Mouse (Mus musculus) gastrocnemius, adult 2 months (tissue): ENCODE measurements at regions not wholly inside any gene's neighbourhood (a gene's known extent, or its start where the extent isn't known, plus 50 kb on each side); places are given as distances from the start of the nearest gene placed in this dataset.
"Not testable (repeated sequence)": the region's sequence is repeated elsewhere in the genome, so short reads cannot be mapped to it uniquely, and the experiment has no call there.

Experiments used
- DNase-seq: peaks from one replicate; pipeline ENCODE4 v3.0.0; 2022
- H3K27ac ChIP-seq: fragments of 200-600 bp; 2 replicates; pipeline ENCODE4 v1.8.1; 2022; ENCODE audit warnings: mild to moderate bottlenecking
- H3K4me3 ChIP-seq: fragments of 200-600 bp; 2 replicates; pipeline ENCODE4 v1.8.1; 2022; ENCODE audit warnings: mild to moderate bottlenecking, moderate library complexity
- CTCF ChIP-seq: fragments of 200-600 bp; IDR thresholded peaks from 2 replicates; pipeline ENCODE4 v1.8.1; 2022; ENCODE audit warnings: antibody characterized with exemption, mild to moderate bottlenecking, moderate library complexity
- intact Hi-C: fragments of 180-260 bp; cut with DNase I; formaldehyde crosslinking; loops from one replicate; pipeline ENCODE4 v1.15.1; 2025

GRCm38 (mm10) chr4:5590531-5590930, 797.4 kb upstream of the Impad1 start:
- Histone ChIP-seq H3K4me3 (no peak overlapping the region), H3K27ac (no peak overlapping the region)
- DNase-seq: no peak
- intact Hi-C loops: no loop called here
- TF ChIP-seq CTCF: no peak

DNA sequence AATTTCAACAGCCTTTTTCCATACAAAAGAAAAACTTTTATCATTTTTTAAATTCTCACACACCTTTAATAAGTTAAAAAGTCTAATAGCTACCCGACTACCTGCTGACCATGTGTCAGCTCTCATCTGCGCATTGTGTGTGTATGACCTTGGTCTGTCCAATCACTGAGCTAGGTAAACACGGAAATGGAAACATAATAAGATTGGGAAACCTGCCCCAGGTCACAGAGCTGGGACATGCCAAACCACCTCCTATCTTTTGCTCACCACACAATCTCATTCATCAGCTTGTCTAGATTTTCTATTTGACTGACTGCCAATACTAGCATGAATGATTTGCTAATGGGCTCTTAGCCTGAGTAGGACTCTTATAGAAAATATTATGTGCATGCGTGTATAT, 794.3 kb upstream of the Impad1 start:
- no peak for TF ChIP-seq CTCF
- intact Hi-C loops: no loop called here
- H3K4me3 ChIP-seq: no peak overlapping the region

GRCm38 (mm10) chr4:5585205-5585604, 792.0 kb upstream of the Impad1 start:
- no peak overlapping the region for H3K4me3 ChIP-seq
- no peak for TF ChIP-seq CTCF
- intact Hi-C loops: no loop called here
- no peak overlapping the region for H3K27ac ChIP-seq
- DNase-seq: no peak

More for the DNA sequence above, 794.3 kb upstream of the Impad1 start:
- no peak for DNase-seq
- no peak overlapping the region for H3K27ac ChIP-seq

GRCm38 (mm10) chr4:5583989-5584677, 791.0 kb upstream of the Impad1 start:
- peak; percentile 72 for DNase-seq
- no peak overlapping the region for H3K4me3 ChIP-seq
- no peak overlapping the region; the same call in 1 of the 2 replicates for H3K27ac ChIP-seq
- intact Hi-C loops: no loop called here
- no peak for TF ChIP-seq CTCF

- no peak for TF ChIP-seq CTCF
- intact Hi-C loops: no loop called here
- no peak for DNase-seq
- H3K4me3 ChIP-seq: no peak overlapping the region
- H3K27ac ChIP-seq: no peak overlapping the region
Observed at GRCm38 (mm10) chr4:5568076-5568475, 774.9 kb upstream of the Impad1 start.

GRCm38 (mm10) chr4:5560001-5560657, 767.0 kb upstream of the Impad1 start:
- Histone ChIP-seq H3K4me3 (no peak overlapping the region), H3K27ac (peak overlapping the region; percentile 16; the same call in 1 of the 2 replicates)
- intact Hi-C loops: no loop called here
- no peak for DNase-seq
- TF ChIP-seq CTCF: no peak

- DNase-seq: no peak
- H3K4me3 ChIP-seq: no peak overlapping the region
- intact Hi-C loops: no loop called here
- TF ChIP-seq CTCF: no peak
- no peak overlapping the region for H3K27ac ChIP-seq
Observed at GRCm38 (mm10) chr4:5540155-5540554, 747.0 kb upstream of the Impad1 start.

DNA sequence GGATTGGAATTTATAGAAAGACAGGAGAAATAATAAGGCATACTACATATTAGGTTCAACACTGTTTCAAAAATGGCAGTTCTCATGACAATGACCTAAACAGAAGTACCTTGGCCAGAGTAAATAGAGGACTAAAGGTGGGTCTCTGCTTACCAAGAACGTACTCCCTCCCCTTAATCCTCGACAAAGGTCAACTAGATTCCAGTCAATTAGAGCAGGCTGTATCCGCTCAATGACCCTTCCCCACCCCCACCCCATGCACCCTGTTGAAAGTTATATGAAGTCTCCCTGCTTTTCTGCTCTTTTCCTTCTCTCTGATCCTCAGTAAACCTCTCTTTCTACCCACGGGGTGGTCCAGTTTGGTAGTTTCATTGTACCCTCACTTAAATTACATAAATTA, 737.3 kb upstream of the Impad1 start:
- TF ChIP-seq CTCF: no peak

GRCm38 (mm10) chr4:5518522-5518921, 725.4 kb upstream of the Impad1 start:
- Histone ChIP-seq H3K4me3 (no peak overlapping the region), H3K27ac (no peak overlapping the region)
- intact Hi-C loops: no loop called here
- TF ChIP-seq CTCF: no peak
- no peak for DNase-seq

More for the DNA sequence above, 737.3 kb upstream of the Impad1 start:
- Histone ChIP-seq H3K4me3 (no peak overlapping the region), H3K27ac (no peak overlapping the region)
- intact Hi-C loops: no loop called here
- no peak for DNase-seq

DNA sequence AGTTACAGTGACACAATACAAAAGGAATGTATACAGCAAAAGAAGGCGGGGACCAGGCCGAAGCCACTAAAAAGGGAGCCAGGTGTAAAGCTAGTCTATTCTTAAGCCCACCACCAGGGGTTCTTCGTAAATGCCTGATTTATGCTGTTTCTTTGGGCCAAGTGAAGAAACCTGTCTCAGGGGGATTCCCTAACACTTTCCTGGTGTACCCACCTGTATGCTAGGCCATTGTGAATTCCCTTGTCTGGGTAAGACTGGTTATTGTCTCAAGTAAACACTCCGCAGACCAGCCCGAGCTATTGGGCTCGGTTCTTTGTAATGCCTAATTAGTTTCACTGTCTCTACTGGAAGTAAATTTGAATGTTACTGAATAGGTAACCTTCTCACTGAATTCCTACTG, 722.3 kb upstream of the Impad1 start:
- intact Hi-C loops, H3K4me3 ChIP-seq, DNase-seq, H3K27ac ChIP-seq: not testable (repeated sequence)

- Histone ChIP-seq H3K27ac (no peak overlapping the region), H3K4me3 (no peak overlapping the region)
- no peak for DNase-seq
- intact Hi-C loops: no loop called here
- no peak for TF ChIP-seq CTCF
Observed at GRCm38 (mm10) chr4:5511743-5512142, 718.6 kb upstream of the Impad1 start.

- DNase-seq: no peak
- Histone ChIP-seq H3K4me3 (no peak overlapping the region), H3K27ac (no peak overlapping the region)
- TF ChIP-seq CTCF: no peak
- intact Hi-C loops: no loop called here
Observed at GRCm38 (mm10) chr4:5509398-5509797, 716.2 kb upstream of the Impad1 start.

DNA sequence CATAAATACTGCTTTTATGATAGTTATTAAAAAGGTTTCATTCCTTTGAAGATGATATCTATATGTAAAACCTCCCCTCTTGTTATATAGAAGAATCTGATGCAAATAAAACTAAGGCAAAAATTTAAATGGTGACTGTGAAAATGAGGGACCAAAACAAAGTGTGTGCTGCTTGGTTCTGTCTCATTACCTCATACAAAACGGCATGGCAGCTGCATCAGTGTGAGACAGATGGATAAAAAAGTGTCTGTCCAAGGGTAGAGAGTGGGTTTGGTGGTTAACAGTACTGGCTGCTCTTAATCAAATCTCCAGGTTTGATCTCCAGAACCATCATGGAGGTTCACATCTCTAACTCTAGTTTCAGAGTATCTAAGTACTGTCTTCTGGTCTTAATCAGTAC, 701.9 kb upstream of the Impad1 start:
- Histone ChIP-seq H3K4me3 (no peak overlapping the region), H3K27ac (no peak overlapping the region)
- intact Hi-C loops: no loop called here
- no peak for TF ChIP-seq CTCF
- DNase-seq: no peak
